Mouse (Mus musculus) forebrain, postnatal 0 days (tissue): Measurements from ENCODE around the gene A3galt2. TPM values are rescaled to one million over a fixed set of nuclear protein-coding genes. Genes with fewer than 3 reads are reported as not detected.
A peak's percentile ranks its signal among the peaks of the same experiment; 100 is the strongest.

Source experiments
- ATAC-seq: fragments of 200-750 bp; cut with Nextera tagmentation; 2 replicates; pipeline ENCODE4 v1.8.0; 2017; ENCODE audit warnings: mild to moderate bottlenecking, moderate library complexity
- DNase-seq: peaks from one replicate; pipeline ENCODE4 v3.0.0-alpha.2; 2015
- H3K27ac ChIP-seq: fragments of 300-500 bp; sonication (generic); 2 replicates; pipeline ENCODE4 v1.5.1; 2014; ENCODE audit warnings: low read depth, mild to moderate bottlenecking, antibody characterized with exemption, low read length, moderate library complexity, mixed read lengths
- H3K27me3 ChIP-seq: fragments of 300-500 bp; sonication (generic); 2 replicates; pipeline ENCODE4 v1.6.1; 2014; ENCODE audit warnings: mild to moderate bottlenecking, low read length, mixed read lengths; ENCODE audit not compliant: insufficient read depth
- H3K36me3 ChIP-seq: fragments of 300-500 bp; sonication (generic); 2 replicates; pipeline ENCODE4 v1.6.1; 2014; ENCODE audit warnings: mild to moderate bottlenecking, moderate library complexity; ENCODE audit not compliant: insufficient read depth
- H3K4me1 ChIP-seq: fragments of 300-500 bp; sonication (generic); 2 replicates; pipeline ENCODE4 v1.6.1; 2014; ENCODE audit warnings: antibody characterized with exemption; ENCODE audit not compliant: insufficient read depth
- H3K4me2 ChIP-seq: fragments of 300-500 bp; sonication (generic); 2 replicates; pipeline ENCODE4 v1.6.1; 2014; ENCODE audit warnings: low read depth, mild to moderate bottlenecking, moderate library complexity
- H3K4me3 ChIP-seq: fragments of 300-500 bp; sonication (generic); 2 replicates; pipeline ENCODE4 v1.5.1; 2014; ENCODE audit warnings: low read depth, low read length, mixed read lengths
- H3K9ac ChIP-seq: fragments of 300-500 bp; sonication (generic); 2 replicates; pipeline ENCODE4 v1.6.1; 2014; ENCODE audit warnings: mild to moderate bottlenecking
- H3K9me3 ChIP-seq: fragments of 300-500 bp; sonication (generic); 2 replicates; pipeline ENCODE4 v1.6.1; 2016; ENCODE audit warnings: low read length
- CTCF ChIP-seq: sonication (generic); IDR thresholded peaks from 2 replicates; pipeline ENCODE4 v1.5.1; 2016; ENCODE audit warnings: antibody characterized with exemption, control low read depth, low read depth
- WGBS: fragments of 180-500 bp; shearing (Covaris S2); extraction: QIAGEN DNeasy Blood & Tissue Kit; methylation state at CpG from one replicate; pipeline ENCODE4 v1.1.7; 2014; 5-methylcytosine and 5-hydroxymethylcytosine counted together
- polyA plus RNA-seq: library from polyadenylated mRNA; unstranded; fragments of >200 nt; fragmentation: Nextera tagmentation; extraction: Ambion mirVana; gene quantifications from 2 replicates; pipeline ENCODE4 v1.2.1, GENCODE M21; 2015
- total RNA-seq: library from RNA; depleted of rRNA; stranded (reverse); fragments of >200 nt; gene quantifications from 2 replicates; pipeline ENCODE4 v1.2.3, GENCODE M21; 2014

A3galt2 gene
- total and polyA plus RNA-seq, 2 experiments from 2014 or later: 0.16 to 0.52 TPM

GRCm38 (mm10) chr4:128711455-128712135 lies 43.6 kb upstream of the A3galt2 start:
- 5% methylated on average over 24 of the region's 24 CpGs for WGBS
- DNase-seq (peak; percentile 95), ATAC-seq (peak; percentile 78)

GRCm38 (mm10) chr4:128712136-128712655 lies 43.0 kb upstream of the A3galt2 start:
- no peak for TF ChIP-seq CTCF
- Histone ChIP-seq H3K4me3 (no peak overlapping the region), H3K4me2 (peak overlapping the region; percentile 23; the same call in 1 of the 2 replicates), H3K36me3 (peaks cover 14% of the 10 kb centered on the region), H3K4me1 (peaks cover 17% of the 10 kb centered on the region), H3K27me3 (no peaks in the 10 kb centered on the region), H3K9ac (no peak overlapping the region), H3K27ac (no peak overlapping the region), H3K9me3 (no peaks in the 10 kb centered on the region)
- WGBS: 32% methylated on average over 13 of the region's 13 CpGs
- DNase-seq (no peak), ATAC-seq (no peak)

More at GRCm38 (mm10) chr4:128711455-128712135, 43.6 kb upstream of the A3galt2 start:
- peak; percentile 100 for TF ChIP-seq CTCF
- no peak overlapping the region for H3K9ac ChIP-seq
- peak overlapping the region; percentile 23; the same call in 1 of the 2 replicates for H3K4me2 ChIP-seq
- H3K27me3 ChIP-seq: no peaks in the 10 kb centered on the region
- H3K9me3 ChIP-seq: no peaks in the 10 kb centered on the region
- no peak overlapping the region for H3K4me3 ChIP-seq
- peaks cover 14% of the 10 kb centered on the region for H3K36me3 ChIP-seq
- peaks cover 17% of the 10 kb centered on the region for H3K4me1 ChIP-seq
- H3K27ac ChIP-seq: no peak overlapping the region

GRCm38 (mm10) chr4:128712941-128713340 lies 42.2 kb upstream of the A3galt2 start:
- peaks cover 17% of the 10 kb centered on the region for H3K4me1 ChIP-seq
- H3K36me3 ChIP-seq: peaks cover 14% of the 10 kb centered on the region
- no peaks in the 10 kb centered on the region for H3K27me3 ChIP-seq
- no peak overlapping the region for H3K27ac ChIP-seq
- 68% methylated on average over 6 of the region's 6 CpGs for WGBS
- H3K9me3 ChIP-seq: no peaks in the 10 kb centered on the region
- no peak overlapping the region for H3K9ac ChIP-seq
- no peak for ATAC-seq
- no peak overlapping the region for H3K4me3 ChIP-seq
- TF ChIP-seq CTCF: no peak
- no peak for DNase-seq
- H3K4me2 ChIP-seq: no peak overlapping the region

GRCm38 (mm10) chr4:128715241-128716204 lies 39.6 kb upstream of the A3galt2 start:
- peak overlapping the region; percentile 90 for H3K27ac ChIP-seq
- no peaks in the 10 kb centered on the region for H3K27me3 ChIP-seq
- DNase-seq (peak; percentile 86), ATAC-seq (peak; percentile 79)
- TF ChIP-seq CTCF: no peak
- peak overlapping the region; percentile 44 for H3K9ac ChIP-seq
- no peak overlapping the region for H3K4me3 ChIP-seq
- H3K9me3 ChIP-seq: no peaks in the 10 kb centered on the region
- H3K36me3 ChIP-seq: peaks cover 11% of the 10 kb centered on the region; the same call in 1 of the 2 replicates
- 3% methylated on average over 14 of the region's 14 CpGs for WGBS
- H3K4me2 ChIP-seq: peak overlapping the region; percentile 34
- peaks cover 26% of the 10 kb centered on the region for H3K4me1 ChIP-seq

GRCm38 (mm10) chr4:128716279-128716678 lies 38.9 kb upstream of the A3galt2 start:
- H3K9me3 ChIP-seq: no peaks in the 10 kb centered on the region
- no peaks in the 10 kb centered on the region for H3K27me3 ChIP-seq
- no peak for TF ChIP-seq CTCF
- 0 out of 2 replicates have a peak, but pooled peaks cover 7% of the 10 kb centered on the region for H3K36me3 ChIP-seq
- H3K9ac ChIP-seq: peak overlapping the region; percentile 19; the same call in 1 of the 2 replicates
- H3K4me2 ChIP-seq: peak overlapping the region; percentile 34
- no peak overlapping the region for H3K4me3 ChIP-seq
- H3K27ac ChIP-seq: peak overlapping the region; percentile 90
- no peak for DNase-seq
- ATAC-seq: no peak
- H3K4me1 ChIP-seq: peaks cover 26% of the 10 kb centered on the region
- 9% methylated on average over 4 of the region's 4 CpGs for whole genome bisulfite sequencing

- Histone ChIP-seq H3K4me2 (no peak overlapping the region), H3K4me1 (peaks cover 26% of the 10 kb centered on the region), H3K27ac (peak overlapping the region; percentile 90), H3K9ac (no peak overlapping the region), H3K36me3 (0 out of 2 replicates have a peak, but pooled peaks cover 7% of the 10 kb centered on the region), H3K27me3 (no peaks in the 10 kb centered on the region), H3K9me3 (no peaks in the 10 kb centered on the region), H3K4me3 (no peak overlapping the region)
- TF ChIP-seq CTCF: no peak
- ATAC-seq (no peak), DNase-seq (no peak)
- WGBS: 19% methylated on average over 9 of the region's 9 CpGs
These were observed 38.4 kb upstream of the A3galt2 start for GRCm38 (mm10) chr4:128716731-128717130.
